Mouse (Mus musculus): Measurements from ENCODE around the gene Sgms2. TPM values are rescaled to one million over a fixed set of nuclear protein-coding genes. Genes with fewer than 3 reads are reported as not detected.

The Sgms2 gene
- 39.7 TPM for polyA plus RNA-seq (2021)

DNA sequence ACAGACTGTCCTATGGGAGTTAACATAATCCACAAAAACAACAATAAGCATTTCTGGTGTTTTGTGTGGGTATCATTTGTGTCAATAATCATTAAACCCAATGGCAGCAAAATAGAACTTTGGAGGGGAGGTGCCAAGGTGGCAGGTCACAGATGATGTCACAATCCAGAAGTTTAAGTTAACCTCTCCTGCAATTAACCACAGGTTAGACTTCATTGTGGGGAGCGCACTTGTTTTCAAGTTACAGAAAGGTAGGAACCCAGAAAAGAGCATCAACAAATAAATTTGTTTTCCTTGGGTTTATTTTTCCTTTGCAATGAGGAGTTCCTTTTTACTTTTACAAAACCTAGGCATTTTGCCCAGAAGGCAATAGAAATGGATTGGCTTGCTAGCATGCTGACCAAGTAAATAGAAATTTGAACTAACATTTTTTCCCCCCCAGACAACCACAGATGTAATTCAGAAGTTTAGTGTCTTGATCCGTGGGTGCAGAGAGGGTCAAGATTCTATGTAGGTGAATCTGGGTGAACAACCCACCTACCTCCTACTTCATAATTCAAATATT is at the start of gene Sgms2:
TSS of gene Sgms2 (minus strand) at position 51 of the 565 bp plus-strand sequence.
- POLR2A ChIA-PET, result no interaction called here
- in situ Hi-C loops (cut with MboI; ENCODE audit: low pct_unique_long_range_greater_than_20kb), result no loop called here
- ATAC-seq, result no peak
- TF ChIP-seq CTCF (IDR thresholded peaks at IDR 0.05), result no peak
- CTCF ChIA-PET, result no interaction called here
- DNase-seq (ENCODE audit: low read depth, low spot score), result no peak
- no peaks in the 10 kb centered on the region for H3K27me3 ChIP-seq

DNA sequence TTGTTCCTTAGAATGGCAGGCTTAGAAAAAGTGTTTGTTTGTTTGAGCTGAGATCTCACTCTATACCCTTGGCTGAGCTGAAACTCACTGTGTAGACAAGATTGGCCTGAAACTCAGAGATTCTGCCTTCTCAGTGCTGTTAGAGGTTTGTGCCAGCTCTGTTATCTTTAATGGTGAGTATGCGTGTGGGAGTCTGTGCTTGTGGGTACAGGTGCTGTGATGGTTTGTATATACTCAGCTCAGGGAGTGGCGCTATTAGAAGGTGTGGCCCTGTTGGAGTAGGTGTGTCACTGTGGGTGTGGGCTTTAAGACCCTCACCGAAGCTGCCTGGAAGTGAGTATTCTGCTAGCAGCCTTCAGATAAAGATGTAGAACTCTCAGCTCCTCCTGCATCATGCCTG is 34.0 kb upstream of the Sgms2 start:
- TF ChIP-seq CTCF (IDR thresholded peaks at IDR 0.05), result no peak
- DNase-seq (ENCODE audit: low read depth, low spot score), result no peak
- no peak for ATAC-seq
- H3K27me3 ChIP-seq, result no peaks in the 10 kb centered on the region
- in situ Hi-C loops (cut with MboI; ENCODE audit: low pct_unique_long_range_greater_than_20kb), result no loop called here
- ChIA-PET POLR2A (interaction anchor here (1.2 kb wide), 1 partner anchor 160 kb away, joined by 3 read pairs; no protein-coding TSS in a partner anchor), CTCF (interaction anchor here (0.9 to 6.7 kb wide), 20 partner anchors 8 to 222 kb away, joined by 3 to 68 read pairs (median 9); partner anchors contain the start of gene Cyp2u1)

DNA sequence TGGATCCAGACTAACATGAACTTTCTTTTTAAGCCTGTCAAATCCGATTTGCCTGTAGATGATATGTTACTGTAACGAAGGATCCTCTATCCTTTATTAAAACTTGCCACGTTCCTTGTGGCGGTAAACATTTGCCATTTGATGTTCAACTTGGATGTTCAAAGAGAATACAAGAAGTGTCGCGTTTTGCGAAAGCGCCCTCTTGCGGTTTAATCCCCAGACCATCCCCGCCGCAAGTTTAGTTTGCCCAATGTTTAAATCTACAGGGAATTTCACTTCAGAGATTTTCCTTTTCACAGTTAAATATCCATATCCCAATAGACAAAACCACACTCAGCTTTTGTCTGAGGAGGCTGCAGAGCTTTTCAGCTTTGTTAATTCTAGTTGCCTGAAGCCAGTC is 33.6 kb upstream of the Sgms2 start:
- no peak for DNase-seq (ENCODE audit: low read depth, low spot score)
- H3K27me3 ChIP-seq, result no peaks in the 10 kb centered on the region
- ChIA-PET POLR2A (no interaction called here), CTCF (interaction anchor here (0.7 to 6.7 kb wide), 22 partner anchors 9 to 221 kb away, joined by 3 to 68 read pairs (median 8); partner anchors contain the start of gene Cyp2u1)
- in situ Hi-C loops (cut with MboI; ENCODE audit: low pct_unique_long_range_greater_than_20kb), result no loop called here
- ATAC-seq, result no peak
- peak; percentile 81 for TF ChIP-seq CTCF (IDR thresholded peaks at IDR 0.05)

- POLR2A ChIA-PET, result interaction anchor here (1.1 kb wide), 1 partner anchor 16 kb away, joined by 5 read pairs; no protein-coding TSS in a partner anchor
- CTCF ChIA-PET, result interaction anchor here (0.7 to 6.7 kb wide), 19 partner anchors 9 to 221 kb away, joined by 3 to 68 read pairs (median 9); partner anchors contain the start of gene Cyp2u1
- ATAC-seq (no peak), DNase-seq (ENCODE audit: low read depth, low spot score) (no peak)
- no peaks in the 10 kb centered on the region for H3K27me3 ChIP-seq
- in situ Hi-C loops (cut with MboI; ENCODE audit: low pct_unique_long_range_greater_than_20kb), result no loop called here
- no peak for TF ChIP-seq CTCF (IDR thresholded peaks at IDR 0.05)
Measured at GRCm38 (mm10) chr3:131524210-131524609, 33.0 kb upstream of the Sgms2 start.

- no peak for TF ChIP-seq CTCF (IDR thresholded peaks at IDR 0.05)
- DNase-seq (ENCODE audit: low read depth, low spot score) (no peak), ATAC-seq (no peak)
- H3K27me3 ChIP-seq, result no peaks in the 10 kb centered on the region
- in situ Hi-C loops (cut with MboI; ENCODE audit: low pct_unique_long_range_greater_than_20kb), result no loop called here
- ChIA-PET CTCF (interaction anchor here (1.0 to 6.7 kb wide), 11 partner anchors 10 to 210 kb away, joined by 4 to 68 read pairs (median 11); no protein-coding TSS in a partner anchor), POLR2A (interaction anchor here (0.9 to 1.1 kb wide), 2 partner anchors 17 to 36 kb away, joined by 3 to 5 read pairs; no protein-coding TSS in a partner anchor)
Measured at GRCm38 (mm10) chr3:131523749-131524148, 32.5 kb upstream of the Sgms2 start.

- POLR2A ChIA-PET, result interaction anchor here (1.0 to 1.2 kb wide), 2 partner anchors 36 to 173 kb away, joined by 3 to 7 read pairs; no protein-coding TSS in a partner anchor
- in situ Hi-C loops (cut with MboI; ENCODE audit: low pct_unique_long_range_greater_than_20kb), result no loop called here
- ATAC-seq (peak; percentile 71), DNase-seq (ENCODE audit: low read depth, low spot score) (peak; percentile 65)
- CTCF ChIA-PET, result interaction anchor here (0.6 to 6.7 kb wide), 15 partner anchors 10 to 211 kb away, joined by 3 to 68 read pairs (median 5); no protein-coding TSS in a partner anchor
- TF ChIP-seq CTCF (IDR thresholded peaks at IDR 0.05), result no peak
- H3K27me3 ChIP-seq, result no peaks in the 10 kb centered on the region
Measured at GRCm38 (mm10) chr3:131522243-131522642, 31.0 kb upstream of the Sgms2 start.

DNA sequence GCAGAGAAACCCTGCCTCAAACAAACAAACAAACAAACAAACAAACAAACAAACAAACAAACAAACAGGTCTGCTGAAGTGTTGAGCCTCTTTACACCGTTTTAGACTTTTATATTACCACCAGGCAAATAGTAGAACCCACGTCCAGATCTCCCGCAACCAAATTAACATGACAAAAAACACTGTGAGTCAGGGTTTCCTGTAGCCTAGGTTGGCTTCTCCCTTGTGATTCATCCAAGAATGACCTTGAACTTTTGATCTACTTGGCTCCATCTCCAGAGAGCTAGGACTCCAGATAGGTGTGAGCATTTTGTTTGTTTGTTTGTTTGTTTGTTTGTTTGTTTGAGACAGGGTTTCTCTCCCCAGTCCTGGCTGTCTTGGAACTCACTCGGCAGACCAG is 30.0 kb upstream of the Sgms2 start:
- DNase-seq (ENCODE audit: low read depth, low spot score) (no peak), ATAC-seq (no peak)
- in situ Hi-C loops (cut with MboI; ENCODE audit: low pct_unique_long_range_greater_than_20kb), result no loop called here
- POLR2A ChIA-PET, result no interaction called here
- H3K27me3 ChIP-seq, result no peaks in the 10 kb centered on the region
- TF ChIP-seq CTCF (IDR thresholded peaks at IDR 0.05), result no peak
- CTCF ChIA-PET, result interaction anchor here (0.9 to 6.7 kb wide), 6 partner anchors 9 to 172 kb away, joined by 3 to 68 read pairs (median 6); no protein-coding TSS in a partner anchor

DNA sequence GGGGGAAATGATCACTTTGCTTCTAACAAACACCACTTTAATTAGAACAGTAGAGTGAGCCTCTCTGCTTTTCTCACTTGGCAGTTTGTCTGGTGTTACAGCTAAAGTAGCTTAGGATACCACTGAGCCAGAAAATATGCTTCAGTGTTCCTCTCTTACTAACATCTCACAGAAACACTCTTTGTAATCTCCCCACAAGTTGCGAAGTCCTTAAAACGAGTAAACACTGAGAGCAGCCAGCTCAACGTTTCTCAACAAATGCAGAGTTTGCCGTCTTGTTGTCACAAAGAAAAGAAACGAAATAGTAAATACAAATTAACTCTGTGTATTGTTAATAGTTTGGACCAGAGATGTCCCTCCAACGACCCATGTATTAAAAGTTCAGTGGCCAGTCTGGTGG is 26.5 kb upstream of the Sgms2 start:
- no peak for DNase-seq (ENCODE audit: low read depth, low spot score)
- POLR2A ChIA-PET, result interaction anchor here (0.9 kb wide), 1 partner anchor 11 kb away, joined by 3 read pairs; no protein-coding TSS in a partner anchor
- TF ChIP-seq CTCF (IDR thresholded peaks at IDR 0.05), result no peak
- ATAC-seq, result no peak
- CTCF ChIA-PET, result interaction anchor here (1.1 to 2.0 kb wide), 6 partner anchors 8 to 169 kb away, joined by 3 to 7 read pairs (median 4); no protein-coding TSS in a partner anchor
- H3K27me3 ChIP-seq, result no peaks in the 10 kb centered on the region
- in situ Hi-C loops (cut with MboI; ENCODE audit: low pct_unique_long_range_greater_than_20kb), result no loop called here

DNA sequence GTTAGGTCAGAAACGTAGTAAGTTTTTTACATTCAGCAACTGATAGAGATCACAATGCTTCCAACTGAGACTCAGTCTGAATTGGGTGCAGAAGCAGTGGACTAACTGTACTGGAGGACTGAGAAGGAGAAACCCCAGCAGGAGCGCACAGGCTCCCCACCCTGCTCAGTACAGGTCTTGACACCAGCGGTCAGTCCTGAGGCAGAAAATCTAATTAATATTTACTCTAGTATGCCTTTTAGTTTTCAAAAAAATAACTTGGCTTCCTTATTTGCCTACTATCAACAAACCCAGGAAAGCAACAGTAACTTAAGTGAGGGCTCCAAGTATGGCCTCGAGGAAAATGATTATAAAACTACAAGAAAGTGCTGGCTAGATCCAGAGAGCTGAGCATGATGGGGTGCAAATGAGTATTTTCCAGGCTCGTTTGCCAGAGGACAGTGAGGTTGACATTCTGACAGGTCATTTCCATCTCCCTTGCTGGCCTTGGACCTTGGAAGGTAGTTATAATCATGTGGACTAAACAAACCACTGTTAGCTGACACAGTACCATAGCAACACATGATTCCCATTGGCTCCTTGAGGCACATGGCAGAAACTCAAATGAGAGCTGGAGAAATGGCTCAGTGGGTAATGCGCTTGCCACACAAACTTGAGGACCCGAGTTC is 25.3 kb upstream of the Sgms2 start:
- ATAC-seq (no peak), DNase-seq (ENCODE audit: low read depth, low spot score) (no peak)
- ChIA-PET CTCF (interaction anchor here (0.9 to 1.4 kb wide), 3 partner anchors 10 to 178 kb away, joined by 3 to 4 read pairs (median 3); no protein-coding TSS in a partner anchor), POLR2A (no interaction called here)
- in situ Hi-C loops (cut with MboI; ENCODE audit: low pct_unique_long_range_greater_than_20kb), result no loop called here
- H3K27me3 ChIP-seq, result no peaks in the 10 kb centered on the region
- no peak for TF ChIP-seq CTCF (IDR thresholded peaks at IDR 0.05)

DNA sequence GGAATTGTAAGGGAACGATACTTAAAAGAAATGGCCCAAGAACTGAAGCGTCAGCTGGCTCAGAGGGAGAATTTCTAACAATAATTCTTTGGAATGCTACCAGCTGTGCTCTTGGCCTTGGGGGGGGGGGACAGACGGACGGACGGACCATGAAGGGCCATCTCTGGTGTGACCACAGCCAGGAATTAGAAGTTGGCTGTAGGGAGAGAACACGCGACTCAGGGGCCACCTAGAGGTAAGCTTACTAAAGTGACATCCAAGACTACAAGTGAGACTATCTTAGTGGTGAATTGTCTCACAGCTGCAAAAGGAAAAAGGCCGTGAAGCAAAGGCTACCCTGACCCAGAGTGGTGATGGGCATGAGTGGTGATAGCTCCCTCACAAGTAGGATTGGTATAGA is 20.4 kb upstream of the Sgms2 start:
- in situ Hi-C loops (cut with MboI; ENCODE audit: low pct_unique_long_range_greater_than_20kb), result no loop called here
- CTCF ChIA-PET, result interaction anchor here (1.0 to 2.3 kb wide), 8 partner anchors 9 to 191 kb away, joined by 3 to 7 read pairs (median 4); no protein-coding TSS in a partner anchor
- ATAC-seq, result no peak
- peak; percentile 30 for TF ChIP-seq CTCF (IDR thresholded peaks at IDR 0.05)
- no peak for DNase-seq (ENCODE audit: low read depth, low spot score)
- H3K27me3 ChIP-seq, result no peaks in the 10 kb centered on the region
- POLR2A ChIA-PET, result interaction anchor here (0.6 to 1.0 kb wide), 3 partner anchors 147 to 225 kb away, joined by 3 to 4 read pairs (median 3); no protein-coding TSS in a partner anchor
